Mouse (Mus musculus) forebrain, embryonic 14.5 days (tissue): ENCODE data around the gene Ldb3. TPM values are rescaled to one million over a fixed set of nuclear protein-coding genes. Genes with fewer than 3 reads are reported as not detected.

Experiments
- ATAC-seq: fragments of 200-750 bp; cut with Nextera tagmentation; 2 replicates; pipeline ENCODE4 v1.8.0; 2017; ENCODE audit warnings: mild to moderate bottlenecking, moderate library complexity
- DNase-seq: peaks from one replicate; pipeline ENCODE4 v3.0.0-alpha.2; 2015; ENCODE audit warnings: low spot score
- H3K27ac ChIP-seq: fragments of 300-500 bp; sonication (generic); 2 replicates; pipeline ENCODE4 v1.5.1; 2014; ENCODE audit warnings: low read depth, mild to moderate bottlenecking, control low read depth, low read length, moderate library complexity
- H3K27me3 ChIP-seq: fragments of 300-500 bp; sonication (generic); replicated peaks from 2 replicates; pipeline ENCODE4 v1.6.1; 2014; ENCODE audit warnings: low read length, control low read depth, mixed read lengths; ENCODE audit not compliant: control insufficient read depth, insufficient read depth
- H3K36me3 ChIP-seq: fragments of 300-500 bp; sonication (generic); 2 replicates; pipeline ENCODE4 v1.6.1; 2014; ENCODE audit warnings: low read length, control low read depth; ENCODE audit not compliant: control insufficient read depth, insufficient read depth
- H3K4me1 ChIP-seq: fragments of 300-500 bp; sonication (generic); 2 replicates; pipeline ENCODE4 v1.6.1; 2014; ENCODE audit warnings: antibody characterized with exemption, low read length, control low read depth; ENCODE audit not compliant: control insufficient read depth, insufficient read depth
- H3K4me2 ChIP-seq: fragments of 300-500 bp; sonication (generic); 2 replicates; pipeline ENCODE4 v1.6.1; 2014; ENCODE audit warnings: mild to moderate bottlenecking, control low read depth, low read length
- H3K4me3 ChIP-seq: fragments of 300-500 bp; sonication (generic); 2 replicates; pipeline ENCODE4 v1.5.1; 2014; ENCODE audit warnings: low read depth, low read length, control low read depth
- H3K9ac ChIP-seq: fragments of 300-500 bp; sonication (generic); 2 replicates; pipeline ENCODE4 v1.6.1; 2014; ENCODE audit warnings: mild to moderate bottlenecking, low read length, control low read depth, moderate library complexity
- H3K9me3 ChIP-seq: fragments of 300-500 bp; sonication (generic); replicated peaks from 2 replicates; pipeline ENCODE4 v1.6.1; 2016; ENCODE audit warnings: low read length, control low read depth, mixed read lengths; ENCODE audit not compliant: control insufficient read depth
- WGBS: fragments of 180-500 bp; shearing (Covaris S2); extraction: QIAGEN DNeasy Blood & Tissue Kit; methylation state at CpG from one replicate; pipeline ENCODE4 v1.1.7; 2014; 5-methylcytosine and 5-hydroxymethylcytosine counted together
- polyA plus RNA-seq: library from polyadenylated mRNA; unstranded; fragments of >200 nt; fragmentation: Nextera tagmentation; extraction: Ambion mirVana; gene quantifications from 2 replicates; pipeline ENCODE4 v1.2.1, GENCODE M21; 2014

Ldb3 gene
- polyA plus RNA-seq, 1 experiment from 2014 or later, result 0.63 TPM

- DNase-seq (no peak), ATAC-seq (no peak)
- H3K9me3 ChIP-seq, result no peaks in the 10 kb centered on the region
- 8% methylated on average over 15 of the region's 15 CpGs for WGBS
- no peaks in the 10 kb centered on the region for H3K27me3 ChIP-seq
- peak within 1 kb of the TSS; percentile 74 for H3K4me2 ChIP-seq
- peak within 1 kb of the TSS; percentile 97 for H3K27ac ChIP-seq
- peak within 1 kb of the TSS; percentile 83 for H3K4me3 ChIP-seq
- peak within 1 kb of the TSS; percentile 97 for H3K9ac ChIP-seq
- no peaks in the 10 kb centered on the region for H3K36me3 ChIP-seq
- peaks cover 25% of the 10 kb centered on the region for H3K4me1 ChIP-seq
These were observed 85.2 kb downstream of the Ldb3 start, which contains the start of gene Bmpr1a for GRCm38 (mm10) chr14:34503325-34503647. Gene Bmpr1a (minus strand): TSS chr14:34503341.

- peak overlapping the region; percentile 74 for H3K4me2 ChIP-seq
- WGBS, result 1% methylated on average over 73 of the region's 115 CpGs
- H3K27me3 ChIP-seq, result no peaks in the 10 kb centered on the region
- no peaks in the 10 kb centered on the region for H3K9me3 ChIP-seq
- DNase-seq, result peak; percentile 95
- H3K4me1 ChIP-seq, result peaks cover 19% of the 10 kb centered on the region
- peak overlapping the region; percentile 97 for H3K9ac ChIP-seq
- H3K4me3 ChIP-seq, result peak overlapping the region; percentile 83
- peak overlapping the region; percentile 97 for H3K27ac ChIP-seq
- peak; percentile 92 for ATAC-seq
- H3K36me3 ChIP-seq, result no peaks in the 10 kb centered on the region
These were observed 85.8 kb downstream of the Ldb3 start for GRCm38 (mm10) chr14:34502475-34503324.

- no peaks in the 10 kb centered on the region for H3K9me3 ChIP-seq
- H3K4me2 ChIP-seq, result peak overlapping the region; percentile 55
- peak; percentile 59 for DNase-seq
- H3K4me3 ChIP-seq, result peak overlapping the region; percentile 83
- H3K27me3 ChIP-seq, result no peaks in the 10 kb centered on the region
- peaks cover 19% of the 10 kb centered on the region for H3K4me1 ChIP-seq
- H3K36me3 ChIP-seq, result no peaks in the 10 kb centered on the region
- peak; percentile 45; the same call in 1 of the 2 replicates for ATAC-seq
- peak overlapping the region; percentile 97 for H3K27ac ChIP-seq
- H3K9ac ChIP-seq, result peak overlapping the region; percentile 97
- 0% methylated on average over 66 of the region's 77 CpGs for WGBS
These were observed 86.5 kb downstream of the Ldb3 start for GRCm38 (mm10) chr14:34501804-34502474.

GRCm38 (mm10) chr14:34501447-34501803 is 87.1 kb downstream of the Ldb3 start:
- DNase-seq, result no peak
- peaks cover 19% of the 10 kb centered on the region for H3K4me1 ChIP-seq
- H3K27me3 ChIP-seq, result no peaks in the 10 kb centered on the region

DNA sequence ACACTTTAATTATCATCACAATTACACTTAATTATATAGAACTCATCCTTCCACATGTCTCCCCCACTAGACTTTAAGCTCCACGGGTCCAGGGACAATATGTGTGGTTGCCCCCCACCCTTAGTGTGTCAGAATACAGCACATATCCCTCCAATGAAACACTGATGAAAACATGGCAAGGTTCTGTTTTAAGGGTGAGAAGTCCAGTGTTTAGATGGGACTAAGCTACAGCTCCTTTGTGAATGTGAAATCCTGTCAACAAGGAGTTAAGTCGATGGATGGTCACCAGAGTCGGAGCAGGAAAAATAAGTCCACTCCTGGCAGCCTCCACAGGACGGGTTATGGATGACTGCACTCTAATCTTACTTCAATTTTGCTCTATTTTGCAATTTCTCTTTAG is 88.2 kb downstream of the Ldb3 start:
- no peak for DNase-seq
- no peaks in the 10 kb centered on the region for H3K36me3 ChIP-seq
- no peaks in the 10 kb centered on the region for H3K27me3 ChIP-seq
- WGBS, result 2% methylated on average over 4 of the region's 4 CpGs
- H3K4me1 ChIP-seq, result peaks cover 19% of the 10 kb centered on the region
- H3K4me3 ChIP-seq, result peak overlapping the region; percentile 83
- H3K4me2 ChIP-seq, result peak overlapping the region; percentile 55
- peak overlapping the region; percentile 35; the same call in 1 of the 2 replicates for H3K9ac ChIP-seq
- H3K27ac ChIP-seq, result no peak overlapping the region
- H3K9me3 ChIP-seq, result no peaks in the 10 kb centered on the region
- no peak for ATAC-seq

More at GRCm38 (mm10) chr14:34501447-34501803, 87.1 kb downstream of the Ldb3 start:
- ATAC-seq, result no peak
- peak overlapping the region; percentile 97 for H3K9ac ChIP-seq
- peak overlapping the region; percentile 83 for H3K4me3 ChIP-seq
- no peaks in the 10 kb centered on the region for H3K36me3 ChIP-seq
- WGBS, result under 1% methylated on average over 16 of the region's 16 CpGs
- peak overlapping the region; percentile 97 for H3K27ac ChIP-seq
- H3K9me3 ChIP-seq, result no peaks in the 10 kb centered on the region
- peak overlapping the region; percentile 55 for H3K4me2 ChIP-seq

GRCm38 (mm10) chr14:34499664-34500063 is 88.8 kb downstream of the Ldb3 start:
- H3K9me3 ChIP-seq, result no peaks in the 10 kb centered on the region

DNA sequence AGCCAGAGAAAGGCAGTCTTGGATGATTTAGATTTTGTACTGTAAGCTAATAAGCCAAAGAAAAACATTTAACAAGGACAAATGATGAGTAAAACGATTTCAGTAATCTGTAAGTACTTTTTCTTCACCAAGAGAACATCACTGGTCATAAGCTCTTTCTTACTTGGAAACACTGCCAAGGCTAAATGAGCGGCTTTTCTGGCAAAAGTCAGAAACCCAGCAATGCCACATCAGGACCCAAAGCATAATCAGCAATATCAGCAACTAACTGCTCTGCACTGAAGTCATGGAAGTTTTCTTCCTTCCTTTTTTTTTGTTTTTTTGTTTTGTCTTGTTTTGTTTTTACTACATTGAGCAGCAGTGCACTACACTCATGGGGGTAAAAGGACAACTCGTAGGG is 91.1 kb downstream of the Ldb3 start:
- Histone ChIP-seq H3K4me2 (no peak overlapping the region), H3K27ac (no peak overlapping the region), H3K9me3 (no peaks in the 10 kb centered on the region), H3K36me3 (no peaks in the 10 kb centered on the region), H3K27me3 (no peaks in the 10 kb centered on the region), H3K4me1 (peaks cover 19% of the 10 kb centered on the region), H3K9ac (no peak overlapping the region), H3K4me3 (no peak overlapping the region)
- ATAC-seq, result no peak
- DNase-seq, result no peak
- WGBS, result 84% methylated on average over 3 of the region's 3 CpGs

More at GRCm38 (mm10) chr14:34499664-34500063, 88.8 kb downstream of the Ldb3 start:
- Histone ChIP-seq H3K36me3 (no peaks in the 10 kb centered on the region), H3K4me2 (peak overlapping the region; percentile 55), H3K27me3 (no peaks in the 10 kb centered on the region), H3K9ac (no peak overlapping the region), H3K4me3 (no peak overlapping the region), H3K4me1 (peaks cover 19% of the 10 kb centered on the region), H3K27ac (no peak overlapping the region)
- DNase-seq (no peak), ATAC-seq (no peak)
- 57% methylated on average over 4 of the region's 4 CpGs for WGBS

GRCm38 (mm10) chr14:34493682-34494081 is 94.8 kb downstream of the Ldb3 start:
- H3K9me3 ChIP-seq, result no peaks in the 10 kb centered on the region
- no peak overlapping the region for H3K27ac ChIP-seq
- no peak overlapping the region for H3K9ac ChIP-seq
- ATAC-seq (no peak), DNase-seq (no peak)
- 90% methylated on average over 3 of the region's 3 CpGs for WGBS
- no peak overlapping the region for H3K4me3 ChIP-seq
- no peaks in the 10 kb centered on the region for H3K4me1 ChIP-seq
- no peak overlapping the region for H3K4me2 ChIP-seq
- no peaks in the 10 kb centered on the region for H3K27me3 ChIP-seq
- H3K36me3 ChIP-seq, result no peaks in the 10 kb centered on the region

DNA sequence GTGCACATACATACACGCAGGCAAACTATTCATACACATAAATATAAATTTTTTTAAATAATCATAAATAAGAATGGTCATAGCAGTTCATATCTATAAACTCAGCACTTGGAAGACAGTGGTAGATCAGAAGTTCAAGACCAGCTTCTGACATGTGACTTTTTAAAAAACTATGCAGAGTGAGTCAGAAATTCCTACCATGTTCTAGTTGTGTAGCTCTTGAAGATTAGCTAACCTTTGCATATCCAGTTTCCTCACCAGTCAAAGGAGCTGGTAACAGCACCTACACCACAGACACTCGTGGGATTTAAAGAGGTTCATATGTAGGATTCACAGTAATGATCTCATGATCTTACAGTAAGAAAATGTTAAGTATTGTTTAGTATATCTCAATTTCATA is 95.8 kb downstream of the Ldb3 start:
- WGBS, result 92% methylated on average over 2 of the region's 2 CpGs
- no peak overlapping the region for H3K4me2 ChIP-seq
- H3K9me3 ChIP-seq, result no peaks in the 10 kb centered on the region
- no peak overlapping the region for H3K4me3 ChIP-seq
- no peak overlapping the region for H3K9ac ChIP-seq
- no peaks in the 10 kb centered on the region for H3K36me3 ChIP-seq
- no peaks in the 10 kb centered on the region for H3K27me3 ChIP-seq
- no peaks in the 10 kb centered on the region for H3K4me1 ChIP-seq
- DNase-seq (no peak), ATAC-seq (no peak)
- no peak overlapping the region for H3K27ac ChIP-seq
